Mouse (Mus musculus) urinary bladder, postnatal 4 days (tissue): ENCODE results near the gene Tmem147.

Source experiments
- DNase-seq, 2 experiments: peaks; one replicate each; pipeline ENCODE4 v3.0.0; 2021 to 2022; ENCODE audit warnings: low spot score in 2 of 2

Tmem147 gene

DNA sequence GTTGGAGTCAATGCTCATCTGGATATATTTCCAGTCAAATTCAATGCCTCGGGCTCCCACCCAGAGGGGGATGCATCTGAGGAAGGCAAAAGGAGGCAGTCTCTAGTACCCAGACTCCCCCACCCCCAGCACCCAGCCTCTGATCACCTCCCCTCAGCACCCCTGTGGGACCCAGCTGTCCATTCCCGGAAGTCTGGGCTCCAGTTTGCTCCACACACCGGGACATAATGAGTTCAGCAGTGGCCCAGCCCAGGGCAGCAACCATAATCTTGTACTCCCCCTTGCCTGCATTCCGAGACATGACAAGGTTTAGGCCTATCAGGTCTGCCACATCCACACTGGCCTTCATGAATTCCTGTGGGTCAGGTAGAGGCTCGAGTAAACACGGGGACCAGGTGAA lies 1.1 kb downstream of the Tmem147 start:
- DNase-seq: no peak

DNA sequence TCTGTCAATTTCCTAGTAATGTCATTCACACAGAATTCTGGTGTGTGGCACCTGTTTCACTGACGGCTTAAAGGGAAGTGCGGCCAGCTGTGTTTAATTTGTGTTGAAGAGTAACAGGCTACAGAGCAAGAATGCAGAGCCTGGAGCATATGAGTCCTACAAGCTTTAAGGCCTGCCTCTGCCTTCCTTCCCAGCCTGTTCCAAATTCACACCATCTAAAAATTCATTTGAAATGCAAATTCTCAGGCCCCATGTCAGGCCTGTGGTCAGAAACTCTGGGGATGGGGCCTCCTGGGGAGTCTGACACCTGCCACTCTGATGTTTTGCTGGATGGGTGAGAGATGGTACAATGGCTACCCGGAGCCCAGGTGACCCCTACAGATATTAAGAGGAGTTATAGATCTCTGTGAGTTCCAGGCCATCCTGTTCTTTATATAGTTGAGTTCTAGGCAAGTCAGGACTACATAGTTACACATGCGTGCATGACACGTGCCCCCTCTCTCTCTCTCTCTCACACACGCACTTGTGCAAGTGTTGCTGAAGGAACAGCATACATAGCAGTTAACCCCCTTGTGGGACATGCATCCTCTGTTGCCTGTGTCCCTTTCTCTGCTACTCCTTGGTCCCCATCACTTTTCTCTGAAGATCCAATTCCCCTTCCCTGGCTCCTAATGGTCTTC lies 5.9 kb downstream of the Tmem147 start:
- no peak for DNase-seq

GRCm38 (mm10) chr7:30721286-30721685 lies 8.1 kb downstream of the Tmem147 start:
- DNase-seq: no peak

DNA sequence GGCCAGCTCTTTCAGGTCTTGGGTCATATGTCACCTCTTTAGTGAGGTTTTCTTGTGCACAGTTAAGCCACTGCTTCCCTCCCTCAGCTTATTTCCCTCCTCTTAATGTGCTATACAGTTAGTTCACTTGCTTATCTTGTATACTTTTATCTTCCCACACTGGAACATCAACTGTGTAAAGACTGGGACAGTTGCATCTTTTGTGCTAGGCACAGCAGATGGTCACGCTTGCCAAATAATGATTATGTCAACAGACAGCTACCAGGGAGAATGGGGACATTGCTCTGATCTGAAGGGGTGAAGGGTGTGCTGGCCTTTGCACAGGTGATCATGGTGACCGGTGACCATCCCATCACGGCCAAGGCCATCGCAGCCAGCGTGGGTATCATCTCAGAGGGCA lies 9.7 kb downstream of the Tmem147 start:
- no peak for DNase-seq

- DNase-seq: no peak
These were observed 11.7 kb downstream of the Tmem147 start for GRCm38 (mm10) chr7:30717716-30718046.

- peak; percentile 67 to 72 for DNase-seq
These were observed 12.2 kb downstream of the Tmem147 start for GRCm38 (mm10) chr7:30717006-30717715.

DNA sequence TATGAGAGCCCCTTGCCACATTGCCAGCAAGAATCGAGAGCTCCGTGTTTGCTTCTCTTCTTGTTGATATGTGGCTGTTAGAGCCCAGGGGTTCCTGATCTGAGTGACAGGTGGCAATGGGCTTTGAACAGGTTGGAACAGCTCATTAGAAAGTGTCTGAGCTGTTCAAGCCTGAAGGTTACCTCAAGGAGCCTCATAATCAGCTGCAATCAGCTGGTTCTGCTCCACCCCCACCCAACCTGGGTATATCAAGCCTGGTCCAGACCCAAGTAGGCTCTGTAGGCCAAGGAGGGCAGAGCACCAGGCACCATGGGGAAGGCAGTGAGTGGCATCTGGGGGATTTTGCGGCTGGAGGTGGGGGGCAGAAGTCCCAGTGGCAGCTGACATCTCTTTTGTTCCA lies 17.4 kb downstream of the Tmem147 start, which contains the start of gene Atp4a:
Gene Atp4a, plus strand, starts transcription at position 268 of the 400 bp plus-strand sequence.
- no peak for DNase-seq

GRCm38 (mm10) chr7:30707441-30707840 lies 21.9 kb downstream of the Tmem147 start:
- DNase-seq: no peak

- no peak for DNase-seq
These were observed 23.0 kb downstream of the Tmem147 start for GRCm38 (mm10) chr7:30706214-30706882.

- peak in 1 of 2 experiments; percentile 62 for DNase-seq
These were observed 30.8 kb downstream of the Tmem147 start, which contains the start of gene 2200002J24Rik for GRCm38 (mm10) chr7:30698589-30698988. 2200002J24Rik (plus strand) TSS chr7:30698926.

- no peak for DNase-seq
These were observed 31.2 kb downstream of the Tmem147 start for GRCm38 (mm10) chr7:30698101-30698500.

- no peak for DNase-seq
These were observed 41.0 kb downstream of the Tmem147 start for GRCm38 (mm10) chr7:30688325-30688724.

- no peak for DNase-seq
These were observed 45.9 kb downstream of the Tmem147 start for GRCm38 (mm10) chr7:30683425-30683824.

GRCm38 (mm10) chr7:30681897-30682296 lies 47.4 kb downstream of the Tmem147 start:
- DNase-seq: peak in 1 of 2 experiments; percentile 32

DNA sequence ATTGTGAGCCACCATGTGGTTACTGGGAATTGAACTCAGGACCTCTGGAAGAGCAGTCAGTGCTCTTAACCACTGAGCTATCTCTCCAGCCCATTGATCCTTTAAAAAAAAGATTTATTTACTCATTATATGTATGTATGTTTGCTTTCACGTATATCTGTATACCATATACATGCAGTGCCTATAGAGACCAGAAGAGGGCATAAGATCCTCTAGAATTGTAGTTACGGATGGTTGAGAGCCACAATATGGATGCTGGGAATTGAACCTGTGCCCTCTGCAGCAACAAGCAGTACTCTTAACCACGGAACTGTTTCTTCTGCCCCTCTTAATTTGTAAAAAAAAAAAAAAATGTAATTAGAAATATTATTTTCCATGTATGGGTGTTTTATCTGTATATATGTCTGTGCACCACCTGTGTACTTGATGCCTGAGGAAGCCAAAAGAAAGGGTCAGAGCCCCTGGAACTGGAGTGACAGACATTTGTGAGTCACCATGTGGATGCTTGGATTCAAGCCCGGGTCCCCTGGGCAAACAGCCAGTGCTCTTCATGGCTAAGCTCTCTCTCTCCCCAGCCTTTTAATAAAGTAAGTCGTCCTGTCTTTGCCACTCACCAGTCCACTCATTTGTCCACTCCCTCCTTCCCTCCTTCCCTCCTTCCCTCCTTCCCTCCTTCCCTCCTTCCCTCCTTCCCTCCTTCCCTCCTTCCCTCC lies 50.9 kb downstream of the Tmem147 start:
- DNase-seq: no peak
